Mouse (Mus musculus) limb, embryonic 13.5 days (tissue): Measurements from ENCODE around the gene Rex1bd. TPM values are rescaled to one million over a fixed set of nuclear protein-coding genes. Genes with fewer than 3 reads are reported as not detected.

ENCODE experiments used
- ATAC-seq: fragments of 200-750 bp; cut with Nextera tagmentation; 2 replicates; pipeline ENCODE4 v1.8.0; 2017; ENCODE audit warnings: low read depth, moderate number of reproducible peaks, moderate TSS enrichment; ENCODE audit not compliant: low FRiP score
- H3K27ac ChIP-seq: fragments of 300-500 bp; sonication (generic); 2 replicates; pipeline ENCODE4 v1.5.1; 2015; ENCODE audit warnings: inconsistent platforms, mild to moderate bottlenecking, moderate library complexity
- H3K27me3 ChIP-seq: fragments of 300-500 bp; sonication (generic); 2 replicates; pipeline ENCODE4 v1.6.1; 2015; ENCODE audit warnings: mild to moderate bottlenecking, inconsistent platforms
- H3K36me3 ChIP-seq: fragments of 300-500 bp; sonication (generic); 2 replicates; pipeline ENCODE4 v1.6.1; 2015; ENCODE audit warnings: inconsistent platforms, mild to moderate bottlenecking, moderate library complexity
- H3K4me1 ChIP-seq: fragments of 300-500 bp; sonication (generic); 2 replicates; pipeline ENCODE4 v1.6.1; 2015; ENCODE audit warnings: inconsistent platforms
- H3K4me2 ChIP-seq: fragments of 300-500 bp; sonication (generic); replicated peaks from 2 replicates; pipeline ENCODE4 v1.6.1; 2015; ENCODE audit warnings: inconsistent platforms, mild to moderate bottlenecking, moderate library complexity
- H3K4me3 ChIP-seq: fragments of 300-500 bp; sonication (generic); 2 replicates; pipeline ENCODE4 v1.5.1; 2015; ENCODE audit warnings: moderate library complexity, mild to moderate bottlenecking, inconsistent platforms
- H3K9ac ChIP-seq: fragments of 300-500 bp; sonication (generic); 2 replicates; pipeline ENCODE4 v1.6.1; 2015; ENCODE audit warnings: mild to moderate bottlenecking, inconsistent platforms
- H3K9me3 ChIP-seq: fragments of 300-500 bp; sonication (generic); 2 replicates; pipeline ENCODE4 v1.6.1; 2016; ENCODE audit warnings: inconsistent platforms
- WGBS: fragments of 180-500 bp; shearing (Covaris S2); methylation state at CpG from one replicate; pipeline ENCODE4 v1.1.7; 2015; 5-methylcytosine and 5-hydroxymethylcytosine counted together
- polyA plus RNA-seq: library from polyadenylated mRNA; unstranded; fragments of >200 nt; fragmentation: Nextera tagmentation; extraction: Ambion mirVana; gene quantifications from 2 replicates; pipeline ENCODE4 v1.2.1, GENCODE M21; 2015

Gene Rex1bd
- 139 and 148 TPM in 2 replicates for polyA plus RNA-seq

DNA sequence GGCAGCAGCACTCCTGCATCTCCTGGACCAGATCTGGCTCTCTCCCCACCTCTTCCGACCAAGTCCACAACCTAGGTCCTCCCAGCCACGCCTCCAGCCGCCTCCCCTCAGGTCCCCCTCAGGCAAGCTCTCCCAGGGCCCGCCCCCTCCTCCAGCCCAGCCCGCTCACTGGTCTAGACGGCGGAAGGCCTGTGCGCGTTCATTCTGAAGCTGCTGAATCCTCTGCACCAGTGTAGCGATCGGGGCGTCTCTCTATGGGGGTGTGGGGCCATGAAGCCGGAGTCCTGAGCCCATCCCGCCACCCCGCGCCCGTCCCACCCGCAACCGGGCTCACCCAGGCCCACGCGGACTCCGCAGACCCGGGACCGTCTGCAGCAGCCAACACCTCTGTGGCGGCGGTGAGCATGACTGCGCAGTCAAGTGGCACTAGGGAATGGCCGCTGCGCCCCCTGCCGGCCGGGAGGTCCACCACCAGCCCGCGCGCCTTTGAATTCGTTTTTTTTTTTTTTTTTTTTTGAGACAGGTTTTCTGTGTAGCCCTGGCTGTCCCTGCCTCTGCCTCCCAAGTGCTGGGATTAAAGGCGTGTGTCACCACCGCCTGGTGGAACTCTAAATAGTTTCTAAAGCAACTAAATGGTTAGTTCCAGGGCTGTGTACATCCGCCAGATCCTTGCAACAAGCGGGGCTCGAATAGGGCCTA, at the start of gene Rex1bd:
Gene Rex1bd, minus strand, starts transcription at position 425 of the 699 bp plus-strand sequence.
- Histone ChIP-seq H3K9ac (peak within 1 kb of the TSS; percentile 88), H3K36me3 (peaks cover 25% of the 10 kb centered on the region), H3K9me3 (no peaks in the 10 kb centered on the region), H3K4me1 (peaks cover 67% of the 10 kb centered on the region), H3K27ac (peak within 1 kb of the TSS; percentile 93), H3K4me2 (peak within 1 kb of the TSS; percentile 79), H3K27me3 (peaks cover 14% of the 10 kb centered on the region), H3K4me3 (peak within 1 kb of the TSS; percentile 73)
- 2% methylated on average over 40 of the region's 40 CpGs for WGBS
- ATAC-seq = peak; percentile 88

GRCm38 (mm10) chr8:70555079-70555747, 48.7 kb upstream of the Rex1bd start:
- no peak overlapping the region for H3K4me2 ChIP-seq
- no peaks in the 10 kb centered on the region for H3K9me3 ChIP-seq
- no peak overlapping the region for H3K4me3 ChIP-seq
- peaks cover 7% of the 10 kb centered on the region; the same call in 1 of the 2 replicates for H3K4me1 ChIP-seq
- no peaks in the 10 kb centered on the region for H3K27me3 ChIP-seq
- WGBS = 92% methylated on average over 4 of the region's 4 CpGs
- ATAC-seq = no peak
- no peak overlapping the region for H3K9ac ChIP-seq
- no peak overlapping the region for H3K27ac ChIP-seq
- peaks cover 8% of the 10 kb centered on the region for H3K36me3 ChIP-seq

DNA sequence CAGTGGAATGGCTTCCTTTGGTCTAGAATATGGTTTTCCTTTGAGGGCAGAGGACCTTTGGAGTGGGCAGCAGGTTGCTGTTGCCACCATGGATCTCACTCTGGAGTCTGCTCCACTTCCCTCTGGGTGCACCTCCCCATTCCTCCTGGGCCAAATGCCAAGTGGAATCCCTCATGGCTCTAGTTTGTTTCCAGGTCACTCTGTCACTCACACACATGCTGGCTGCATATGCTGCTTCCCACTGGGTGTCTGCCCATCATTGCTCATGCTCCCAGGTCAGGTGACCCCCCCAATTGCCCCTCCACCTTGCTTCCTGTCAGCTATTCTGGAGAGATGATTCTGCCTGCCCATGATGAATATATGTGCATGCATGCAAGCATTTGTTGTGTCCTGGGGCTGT, 47.2 kb upstream of the Rex1bd start:
- ATAC-seq = no peak
- Histone ChIP-seq H3K27me3 (no peaks in the 10 kb centered on the region), H3K4me1 (peaks cover 7% of the 10 kb centered on the region; the same call in 1 of the 2 replicates), H3K9ac (no peak overlapping the region), H3K4me3 (no peak overlapping the region), H3K36me3 (peaks cover 3% of the 10 kb centered on the region; the same call in 1 of the 2 replicates), H3K4me2 (no peak overlapping the region), H3K9me3 (no peaks in the 10 kb centered on the region), H3K27ac (no peak overlapping the region)

DNA sequence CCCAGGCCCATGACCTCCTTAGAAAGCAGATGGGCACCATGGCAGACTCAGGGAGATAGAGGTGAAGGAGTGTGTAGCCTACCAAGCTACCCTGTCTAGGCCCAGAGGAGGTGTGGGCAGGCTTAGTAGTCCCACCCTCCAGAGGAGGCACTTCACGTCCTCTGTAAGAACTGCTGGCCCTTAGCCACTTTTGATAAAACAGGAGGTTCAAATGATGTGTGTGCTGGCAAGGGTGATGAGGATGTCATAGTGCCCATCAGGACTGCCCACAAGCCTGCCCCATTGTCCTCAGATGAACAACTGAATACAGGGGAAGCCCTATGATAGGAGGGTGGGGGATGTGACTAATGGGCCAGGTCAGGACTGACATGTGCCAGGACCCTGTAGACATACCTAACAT, 46.3 kb upstream of the Rex1bd start:
- H3K27ac ChIP-seq = no peak overlapping the region
- peaks cover 7% of the 10 kb centered on the region; the same call in 1 of the 2 replicates for H3K4me1 ChIP-seq
- no peak overlapping the region for H3K9ac ChIP-seq
- ATAC-seq = no peak
- 40% methylated on average over 1 of the region's 1 CpGs for WGBS
- H3K36me3 ChIP-seq = peaks cover 3% of the 10 kb centered on the region; the same call in 1 of the 2 replicates
- no peak overlapping the region for H3K4me2 ChIP-seq
- no peaks in the 10 kb centered on the region for H3K27me3 ChIP-seq
- H3K4me3 ChIP-seq = no peak overlapping the region
- H3K9me3 ChIP-seq = no peaks in the 10 kb centered on the region

- H3K9me3 ChIP-seq = no peaks in the 10 kb centered on the region
- H3K4me2 ChIP-seq = no peak overlapping the region
- no peak overlapping the region for H3K4me3 ChIP-seq
- peaks cover 3% of the 10 kb centered on the region for H3K36me3 ChIP-seq
- no peak overlapping the region; the same call in 1 of the 2 replicates for H3K27ac ChIP-seq
- 78% methylated on average over 3 of the region's 3 CpGs for WGBS
- H3K9ac ChIP-seq = no peak overlapping the region
- H3K4me1 ChIP-seq = peaks cover 7% of the 10 kb centered on the region; the same call in 1 of the 2 replicates
- no peak for ATAC-seq
- no peaks in the 10 kb centered on the region for H3K27me3 ChIP-seq
Measured at GRCm38 (mm10) chr8:70551558-70552161, 45.1 kb upstream of the Rex1bd start.

- Histone ChIP-seq H3K9ac (no peak overlapping the region), H3K27me3 (no peaks in the 10 kb centered on the region), H3K4me3 (no peak overlapping the region), H3K4me1 (peaks cover 7% of the 10 kb centered on the region; the same call in 1 of the 2 replicates), H3K36me3 (peaks cover 4% of the 10 kb centered on the region; the same call in 1 of the 2 replicates), H3K27ac (no peak overlapping the region), H3K4me2 (no peak overlapping the region), H3K9me3 (no peaks in the 10 kb centered on the region)
- 91% methylated on average over 10 of the region's 10 CpGs for WGBS
- ATAC-seq = no peak
Measured at GRCm38 (mm10) chr8:70549412-70550184, 43.0 kb upstream of the Rex1bd start.

GRCm38 (mm10) chr8:70547762-70548161, 41.2 kb upstream of the Rex1bd start:
- WGBS = 88% methylated on average over 6 of the region's 6 CpGs

DNA sequence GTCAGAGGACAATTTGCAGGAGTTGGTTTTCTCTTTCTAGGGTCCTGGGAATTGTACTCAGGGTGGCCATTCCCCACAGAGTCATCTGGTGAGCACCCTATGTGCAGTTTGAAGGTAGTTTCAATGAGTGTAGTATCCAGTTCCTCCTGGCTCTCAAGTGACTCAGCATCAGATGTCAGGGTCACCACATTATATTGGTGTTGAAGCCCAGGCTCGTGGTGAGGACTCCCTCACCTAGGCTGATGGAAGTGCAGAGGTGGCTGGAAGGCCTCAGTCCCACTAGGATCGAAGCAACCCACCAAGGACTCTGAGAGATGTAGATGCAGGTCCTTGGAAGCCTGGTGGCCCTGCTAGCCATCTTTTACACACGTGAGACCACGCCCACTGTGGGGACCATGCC, 39.9 kb upstream of the Rex1bd start:
- WGBS = 82% methylated on average over 4 of the region's 4 CpGs
- ATAC-seq = no peak
- H3K27ac ChIP-seq = no peak overlapping the region
- H3K27me3 ChIP-seq = no peaks in the 10 kb centered on the region
- H3K4me2 ChIP-seq = no peak overlapping the region
- H3K9ac ChIP-seq = no peak overlapping the region
- no peaks in the 10 kb centered on the region for H3K9me3 ChIP-seq
- peaks cover 6% of the 10 kb centered on the region; the same call in 1 of the 2 replicates for H3K36me3 ChIP-seq
- peaks cover 5% of the 10 kb centered on the region for H3K4me1 ChIP-seq
- no peak overlapping the region for H3K4me3 ChIP-seq

More at GRCm38 (mm10) chr8:70547762-70548161, 41.2 kb upstream of the Rex1bd start:
- Histone ChIP-seq H3K9ac (no peak overlapping the region), H3K4me2 (no peak overlapping the region), H3K4me1 (no peaks in the 10 kb centered on the region), H3K36me3 (peaks cover 6% of the 10 kb centered on the region; the same call in 1 of the 2 replicates), H3K9me3 (no peaks in the 10 kb centered on the region), H3K4me3 (no peak overlapping the region), H3K27ac (no peak overlapping the region), H3K27me3 (no peaks in the 10 kb centered on the region)
- no peak for ATAC-seq

DNA sequence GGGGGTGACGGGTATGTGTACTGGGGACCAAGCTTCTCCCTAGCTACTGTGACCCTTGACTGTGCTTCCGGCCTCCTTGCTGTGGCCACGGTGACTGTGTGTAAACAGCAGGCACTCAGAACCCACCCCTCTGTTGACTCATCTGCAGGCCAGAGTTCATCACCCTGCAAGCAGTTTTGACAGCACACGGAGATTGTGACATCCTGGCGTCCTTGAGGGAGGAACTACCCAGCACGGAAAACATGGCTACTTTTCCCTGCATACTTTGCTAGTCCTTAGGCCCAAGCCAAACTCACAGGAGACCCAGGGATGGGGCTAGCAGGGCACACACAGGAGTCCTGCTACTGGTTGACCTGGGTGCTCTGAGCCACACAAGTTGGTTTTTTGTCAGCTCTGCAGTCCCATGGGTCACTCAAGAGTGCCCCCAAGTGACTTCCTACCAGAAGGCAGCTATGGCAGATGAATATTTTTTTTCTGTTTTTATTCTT, 37.7 kb upstream of the Rex1bd start:
- no peak overlapping the region for H3K9ac ChIP-seq
- no peak for ATAC-seq
- WGBS = 79% methylated on average over 6 of the region's 6 CpGs
- H3K9me3 ChIP-seq = no peaks in the 10 kb centered on the region
- peaks cover 6% of the 10 kb centered on the region; the same call in 1 of the 2 replicates for H3K36me3 ChIP-seq
- H3K4me3 ChIP-seq = no peak overlapping the region
- no peaks in the 10 kb centered on the region for H3K27me3 ChIP-seq
- H3K4me1 ChIP-seq = peaks cover 20% of the 10 kb centered on the region
- no peak overlapping the region for H3K27ac ChIP-seq
- H3K4me2 ChIP-seq = no peak overlapping the region

DNA sequence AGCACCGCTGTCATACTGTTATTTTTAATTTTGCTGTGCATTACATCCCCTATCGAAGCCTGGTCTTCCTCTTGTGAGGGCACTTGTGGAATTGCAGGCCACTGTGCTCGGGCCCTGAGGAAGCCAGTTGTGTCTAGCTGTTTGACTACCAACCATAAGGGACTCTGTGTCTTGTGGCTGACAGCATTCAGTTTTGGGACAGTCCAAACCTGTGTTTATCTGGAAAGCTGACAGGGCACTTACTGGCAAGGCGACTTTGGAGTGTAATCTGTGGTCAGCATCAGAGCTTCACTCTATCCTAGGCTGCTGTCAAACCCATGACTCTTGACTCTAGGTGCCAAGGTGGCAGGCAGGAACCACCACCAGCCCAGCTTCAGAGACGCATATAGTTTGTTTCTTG, 34.5 kb upstream of the Rex1bd start:
- Histone ChIP-seq H3K9ac (peak overlapping the region; percentile 79; the same call in 1 of the 2 replicates), H3K4me1 (peaks cover 27% of the 10 kb centered on the region), H3K36me3 (peaks cover 23% of the 10 kb centered on the region), H3K9me3 (no peaks in the 10 kb centered on the region), H3K4me2 (peak overlapping the region; percentile 95), H3K4me3 (peak overlapping the region; percentile 63), H3K27ac (no peak overlapping the region), H3K27me3 (no peaks in the 10 kb centered on the region)
- no peak for ATAC-seq
- WGBS = 82% methylated on average over 5 of the region's 5 CpGs

DNA sequence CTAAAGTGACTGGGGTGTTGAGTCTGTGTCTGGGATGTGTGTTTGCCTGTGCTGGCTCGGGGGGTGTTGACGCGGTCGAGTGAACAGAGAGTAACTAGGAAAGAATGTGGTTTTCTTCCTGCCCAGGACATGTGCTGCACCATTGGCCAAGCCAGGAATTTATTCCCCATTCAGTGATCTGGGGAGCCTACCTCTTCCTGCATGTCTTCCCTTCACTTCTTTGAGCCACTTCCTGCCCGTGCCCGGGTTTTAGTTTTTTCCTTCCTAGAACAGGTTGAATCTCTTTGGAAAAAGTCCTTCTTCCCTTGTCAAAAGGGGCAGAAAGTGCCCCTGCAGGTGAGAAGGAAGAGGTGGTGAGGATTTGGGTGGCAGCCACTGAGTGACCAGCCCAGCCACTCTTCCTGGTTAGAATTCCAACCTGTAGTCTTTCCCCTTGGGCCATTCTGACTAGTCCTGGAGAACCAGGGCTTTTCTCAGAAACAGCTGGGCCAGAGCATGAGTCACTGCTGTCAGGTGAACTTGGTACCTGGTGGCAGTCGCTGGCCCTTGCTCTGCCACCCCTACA, 34.0 kb upstream of the Rex1bd start:
- H3K4me1 ChIP-seq = peaks cover 27% of the 10 kb centered on the region
- H3K4me2 ChIP-seq = peak overlapping the region; percentile 95
- WGBS = 54% methylated on average over 7 of the region's 7 CpGs
- H3K4me3 ChIP-seq = peak overlapping the region; percentile 63
- H3K27ac ChIP-seq = no peak overlapping the region
- H3K36me3 ChIP-seq = peaks cover 27% of the 10 kb centered on the region
- H3K27me3 ChIP-seq = no peaks in the 10 kb centered on the region
- ATAC-seq = no peak
- H3K9me3 ChIP-seq = no peaks in the 10 kb centered on the region
- H3K9ac ChIP-seq = peak overlapping the region; percentile 79
